Mouse (Mus musculus): Measurements from ENCODE around the gene Cdk1. TPM values are rescaled to one million over a fixed set of nuclear protein-coding genes. Genes with fewer than 3 reads are reported as not detected.

The Cdk1 gene
- 343 and 345 TPM in 2 replicates for polyA plus RNA-seq (2015; fragmentation: Nextera tagmentation; extraction: Ambion mirVana)

- peak within 1 kb of the TSS; percentile 89 for H3K4me2 ChIP-seq
- H3K36me3 ChIP-seq: peaks cover 37% of the 10 kb centered on the region
- no peaks in the 10 kb centered on the region; the same call in 1 of the 2 replicates for H3K9me3 ChIP-seq (replicated peaks)
- under 1% methylated on average over 51 of the region's 51 CpGs for WGBS (ENCODE audit: insufficient replicate concordance)
- DNase-seq (peak; percentile 95), ATAC-seq (ENCODE audit: low read depth) (peak; percentile 93)
- peak within 1 kb of the TSS; percentile 89 for H3K27ac ChIP-seq
- peak within 1 kb of the TSS; percentile 99 for H3K9ac ChIP-seq
- peaks cover 43% of the 10 kb centered on the region for H3K4me1 ChIP-seq (replicated peaks)
- peak within 1 kb of the TSS; percentile 97 for H3K4me3 ChIP-seq (replicated peaks)
- no peaks in the 10 kb centered on the region for H3K27me3 ChIP-seq
Observed at GRCm38 (mm10) chr10:69352212-69353085, at the start of gene Cdk1. Gene Cdk1, minus strand, starts transcription at chr10:69352938.

- Histone ChIP-seq H3K27me3 (peaks cover 49% of the 10 kb centered on the region), H3K27ac (no peak overlapping the region), H3K36me3 (no peaks in the 10 kb centered on the region), H3K4me3 (replicated peaks) (peak overlapping the region; percentile 57), H3K4me2 (peak overlapping the region; percentile 72), H3K9ac (no peak overlapping the region), H3K4me1 (replicated peaks) (peaks cover 3% of the 10 kb centered on the region; the same call in 1 of the 2 replicates), H3K9me3 (replicated peaks) (no peaks in the 10 kb centered on the region)
- DNase-seq: no peak
- 5% methylated on average over 17 of the region's 17 CpGs for WGBS (ENCODE audit: insufficient replicate concordance)
- no peak for ATAC-seq (ENCODE audit: low read depth)
Observed at GRCm38 (mm10) chr10:69399814-69400385, 47.2 kb upstream of the Cdk1 start.

GRCm38 (mm10) chr10:69398763-69399590 lies 46.2 kb upstream of the Cdk1 start, which contains the start of gene Ank3:
Gene Ank3, plus strand, starts transcription at chr10:69398773.
- DNase-seq (no peak), ATAC-seq (ENCODE audit: low read depth) (no peak)
- Histone ChIP-seq H3K9me3 (replicated peaks) (no peaks in the 10 kb centered on the region), H3K9ac (peak within 1 kb of the TSS; percentile 36; the same call in 1 of the 2 replicates), H3K27ac (no peak within 1 kb of the TSS), H3K4me1 (replicated peaks) (peaks cover 3% of the 10 kb centered on the region; the same call in 1 of the 2 replicates), H3K4me3 (replicated peaks) (peak within 1 kb of the TSS; percentile 57), H3K27me3 (peaks cover 49% of the 10 kb centered on the region), H3K36me3 (no peaks in the 10 kb centered on the region), H3K4me2 (peak within 1 kb of the TSS; percentile 72)
- WGBS (ENCODE audit: insufficient replicate concordance): 2% methylated on average over 71 of the region's 77 CpGs

DNA sequence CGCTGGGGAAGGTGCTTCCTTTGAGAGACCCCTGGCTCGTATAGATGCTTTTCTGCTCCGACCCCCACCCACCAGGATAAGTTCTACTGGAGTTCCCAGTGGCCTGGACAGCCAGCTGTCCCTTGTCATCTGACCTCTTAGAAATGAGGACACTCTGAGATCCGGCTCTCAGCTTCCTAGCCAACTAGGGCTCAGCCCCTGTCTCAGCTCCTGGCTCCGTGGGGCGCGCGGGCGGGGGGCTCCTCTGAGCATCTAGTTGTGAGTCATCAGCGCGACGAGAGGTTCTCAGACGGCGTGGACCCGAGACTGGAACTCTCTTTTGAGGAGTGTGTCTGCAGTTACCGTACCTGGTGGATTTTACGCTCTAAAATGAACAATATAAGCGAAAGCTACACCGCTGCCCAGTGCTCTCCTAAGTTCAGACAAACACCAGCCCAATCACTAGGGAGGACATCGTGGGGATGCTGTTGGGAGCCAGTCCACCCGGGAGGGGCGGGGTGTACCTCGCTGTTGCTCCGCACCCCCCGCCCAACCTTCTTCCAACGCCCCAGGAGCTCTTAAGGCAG lies 45.5 kb upstream of the Cdk1 start:
- Histone ChIP-seq H3K4me3 (replicated peaks) (peak overlapping the region; percentile 57), H3K27me3 (peaks cover 49% of the 10 kb centered on the region), H3K4me1 (replicated peaks) (peaks cover 3% of the 10 kb centered on the region; the same call in 1 of the 2 replicates), H3K9me3 (replicated peaks) (no peaks in the 10 kb centered on the region), H3K9ac (0 out of 2 replicates have a peak overlapping the region, but pooled peaks have one; percentile 36), H3K27ac (no peak overlapping the region), H3K36me3 (no peaks in the 10 kb centered on the region), H3K4me2 (peak overlapping the region; percentile 72)
- WGBS (ENCODE audit: insufficient replicate concordance): 2% methylated on average over 26 of the region's 26 CpGs
- no peak for DNase-seq
- no peak for ATAC-seq (ENCODE audit: low read depth)

DNA sequence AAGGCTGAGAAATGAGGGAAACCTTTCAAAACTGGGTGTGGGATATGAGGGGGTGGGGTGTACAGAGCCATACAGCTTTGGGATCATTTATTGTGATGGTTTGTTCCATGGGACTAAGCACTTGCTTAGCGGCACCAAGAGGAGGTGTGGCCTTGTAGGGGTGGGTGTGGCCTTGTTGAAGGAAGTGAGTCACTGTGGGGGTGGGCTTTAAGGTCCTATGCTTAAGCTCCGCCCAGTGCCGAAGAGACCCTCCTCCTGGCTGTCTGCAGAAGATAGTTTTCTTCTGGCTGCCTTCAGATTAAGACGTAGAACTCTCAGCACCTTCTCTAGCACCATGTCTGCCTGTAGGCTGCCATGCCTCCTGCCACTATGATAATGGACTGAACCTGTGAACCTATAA lies 36.8 kb upstream of the Cdk1 start:
- Histone ChIP-seq H3K36me3 (no peaks in the 10 kb centered on the region), H3K9ac (no peak overlapping the region), H3K27ac (no peak overlapping the region), H3K9me3 (replicated peaks) (no peaks in the 10 kb centered on the region), H3K4me3 (replicated peaks) (no peak overlapping the region), H3K4me1 (replicated peaks) (no peaks in the 10 kb centered on the region), H3K27me3 (no peaks in the 10 kb centered on the region), H3K4me2 (no peak overlapping the region)
- no peak for ATAC-seq (ENCODE audit: low read depth)
- no peak for DNase-seq
- 68% methylated on average over 4 of the region's 4 CpGs for WGBS (ENCODE audit: insufficient replicate concordance)

DNA sequence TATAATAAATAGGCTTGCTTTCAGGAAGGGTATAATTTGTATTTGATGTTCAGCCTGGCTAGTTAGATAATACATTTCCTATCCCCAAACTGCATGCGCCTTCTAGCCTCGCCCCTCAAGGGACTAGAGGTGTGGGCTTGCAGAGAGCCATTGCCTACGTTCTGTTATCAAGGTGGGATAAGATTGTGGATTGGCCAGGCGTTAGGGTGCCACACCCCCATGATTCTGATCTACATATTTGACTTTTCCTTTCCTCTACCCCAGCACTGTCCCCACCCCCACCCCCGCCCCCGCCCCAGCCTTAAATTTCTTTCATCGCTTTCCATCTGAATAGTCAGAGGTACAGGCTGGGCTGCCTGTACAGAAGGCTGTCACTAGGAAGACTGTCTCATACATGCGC lies 34.0 kb upstream of the Cdk1 start:
- no peak overlapping the region for H3K9ac ChIP-seq
- no peak for ATAC-seq (ENCODE audit: low read depth)
- 59% methylated on average over 8 of the region's 8 CpGs for WGBS (ENCODE audit: insufficient replicate concordance)

DNA sequence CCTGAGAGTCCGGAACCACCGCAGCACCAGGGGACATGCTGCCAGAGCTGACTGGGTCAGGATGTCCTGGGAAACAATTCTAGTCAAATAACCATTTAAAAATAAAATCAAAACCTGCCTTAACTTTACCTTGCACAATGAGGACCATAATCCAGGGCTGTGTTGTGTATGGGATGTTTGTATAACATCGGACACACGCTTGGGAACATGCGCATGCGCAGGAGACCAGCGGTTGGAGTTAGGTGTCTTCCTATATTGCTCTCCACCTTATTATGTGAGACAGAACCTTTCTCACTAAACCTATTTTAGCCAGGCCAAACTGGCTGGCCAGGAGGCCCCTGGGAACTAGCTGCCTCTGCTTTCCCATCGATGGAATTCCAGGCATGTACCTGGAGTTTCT lies 32.4 kb upstream of the Cdk1 start:
- Histone ChIP-seq H3K27me3 (no peaks in the 10 kb centered on the region), H3K36me3 (no peaks in the 10 kb centered on the region), H3K9ac (no peak overlapping the region), H3K9me3 (replicated peaks) (no peaks in the 10 kb centered on the region), H3K27ac (no peak overlapping the region), H3K4me1 (replicated peaks) (no peaks in the 10 kb centered on the region), H3K4me2 (no peak overlapping the region), H3K4me3 (replicated peaks) (no peak overlapping the region)
- ATAC-seq (ENCODE audit: low read depth): no peak
- DNase-seq: no peak
- 82% methylated on average over 8 of the region's 8 CpGs for WGBS (ENCODE audit: insufficient replicate concordance)

More for the DNA sequence above, 34.0 kb upstream of the Cdk1 start:
- H3K27ac ChIP-seq: no peak overlapping the region
- no peaks in the 10 kb centered on the region for H3K36me3 ChIP-seq
- H3K4me1 ChIP-seq (replicated peaks): no peaks in the 10 kb centered on the region
- H3K9me3 ChIP-seq (replicated peaks): no peaks in the 10 kb centered on the region
- H3K4me3 ChIP-seq (replicated peaks): no peak overlapping the region
- no peaks in the 10 kb centered on the region for H3K27me3 ChIP-seq
- no peak for DNase-seq
- H3K4me2 ChIP-seq: no peak overlapping the region

DNA sequence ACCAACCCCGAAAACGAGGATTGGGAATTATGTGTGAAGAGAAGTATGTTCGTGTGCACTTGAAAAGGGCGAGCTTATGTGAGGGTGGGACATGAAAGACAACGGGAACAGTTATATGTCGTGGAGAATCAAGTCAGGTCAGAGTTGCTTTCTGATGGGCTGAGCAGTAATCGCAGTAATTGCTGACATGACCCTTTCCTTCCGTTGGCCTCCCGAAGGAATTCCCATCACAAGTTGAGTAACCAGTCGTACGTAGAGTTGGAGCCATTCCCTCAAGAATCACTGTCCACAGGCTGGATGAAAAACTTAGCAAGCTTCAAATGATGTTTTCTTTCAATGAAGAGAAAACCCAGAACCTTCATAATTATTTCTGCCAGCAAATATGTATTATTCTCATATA lies 31.9 kb upstream of the Cdk1 start:
- Histone ChIP-seq H3K4me2 (no peak overlapping the region), H3K36me3 (no peaks in the 10 kb centered on the region), H3K9me3 (replicated peaks) (no peaks in the 10 kb centered on the region), H3K27ac (no peak overlapping the region), H3K4me1 (replicated peaks) (no peaks in the 10 kb centered on the region), H3K27me3 (no peaks in the 10 kb centered on the region), H3K4me3 (replicated peaks) (no peak overlapping the region), H3K9ac (no peak overlapping the region)
- DNase-seq (no peak), ATAC-seq (ENCODE audit: low read depth) (no peak)
- whole genome bisulfite sequencing (ENCODE audit: insufficient replicate concordance): 71% methylated on average over 11 of the region's 11 CpGs

DNA sequence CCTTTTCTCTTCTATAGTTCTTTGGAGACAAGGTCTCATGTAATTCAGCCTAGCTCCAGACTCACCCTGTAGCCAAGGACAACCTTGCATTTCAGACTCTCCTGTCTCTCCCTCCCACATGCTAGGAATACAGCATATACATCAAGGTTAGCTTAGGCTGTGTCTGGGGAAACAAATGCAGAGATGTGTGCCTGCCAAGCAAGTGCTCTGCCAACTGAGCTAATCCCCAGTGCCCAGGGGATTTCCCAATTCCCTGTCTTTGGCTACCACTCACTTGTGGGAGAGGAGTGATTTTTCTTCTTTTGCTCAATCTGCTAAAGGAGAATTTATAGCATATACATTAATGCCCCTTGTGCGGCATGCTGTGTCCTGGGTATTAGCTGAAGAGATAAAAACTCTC lies 30.4 kb upstream of the Cdk1 start:
- Histone ChIP-seq H3K4me1 (replicated peaks) (no peaks in the 10 kb centered on the region), H3K4me2 (no peak overlapping the region), H3K4me3 (replicated peaks) (no peak overlapping the region), H3K27me3 (no peaks in the 10 kb centered on the region), H3K27ac (no peak overlapping the region), H3K36me3 (no peaks in the 10 kb centered on the region), H3K9ac (no peak overlapping the region), H3K9me3 (replicated peaks) (no peaks in the 10 kb centered on the region)
- no peak for ATAC-seq (ENCODE audit: low read depth)
- WGBS (ENCODE audit: insufficient replicate concordance): 79% methylated on average over 1 of the region's 1 CpGs
- DNase-seq: no peak

- ATAC-seq (ENCODE audit: low read depth) (no peak), DNase-seq (no peak)
- no peaks in the 10 kb centered on the region for H3K4me1 ChIP-seq (replicated peaks)
- H3K9ac ChIP-seq: no peak overlapping the region
- no peak overlapping the region for H3K4me2 ChIP-seq
- WGBS (ENCODE audit: insufficient replicate concordance): 36% methylated on average over 7 of the region's 7 CpGs
- H3K27ac ChIP-seq: no peak overlapping the region
- no peaks in the 10 kb centered on the region for H3K27me3 ChIP-seq
- H3K36me3 ChIP-seq: no peaks in the 10 kb centered on the region
- H3K4me3 ChIP-seq (replicated peaks): no peak overlapping the region
- H3K9me3 ChIP-seq (replicated peaks): no peaks in the 10 kb centered on the region
Observed at GRCm38 (mm10) chr10:69375154-69375553, 22.4 kb upstream of the Cdk1 start.
